Mouse (Mus musculus) spleen, adult 2 months (tissue): ENCODE measurements around the gene Ccdc148. TPM values are rescaled to one million over a fixed set of nuclear protein-coding genes. Genes with fewer than 3 reads are reported as not detected.

ENCODE experiments used
- DNase-seq, 2 experiments: peaks; one replicate each; pipeline versions ENCODE4 v3.0.0 to v3.0.0-alpha.2; 2012 to 2021; ENCODE audit warnings: low spot score in 2 of 2, low read depth in 1 of 2
- H3K27ac ChIP-seq: fragments of 200-500 bp; 2 replicates; pipeline ENCODE4 v1.5.1; 2012; ENCODE audit warnings: low read length, inconsistent platforms; ENCODE audit not compliant: insufficient read depth
- H3K27me3 ChIP-seq: fragments of 200-500 bp; 2 replicates; pipeline ENCODE4 v1.6.1; 2012; ENCODE audit warnings: mild to moderate bottlenecking, moderate library complexity, low read length, inconsistent platforms; ENCODE audit not compliant: control insufficient read depth, insufficient read depth
- H3K36me3 ChIP-seq: fragments of 200-500 bp; 2 replicates; pipeline ENCODE4 v1.6.1; 2012; ENCODE audit warnings: mild to moderate bottlenecking, low read length, inconsistent platforms; ENCODE audit not compliant: control insufficient read depth, insufficient read depth
- H3K4me1 ChIP-seq: fragments of 200-500 bp; 2 replicates; pipeline ENCODE4 v1.6.1; 2011; ENCODE audit warnings: inconsistent platforms; ENCODE audit not compliant: control insufficient read depth, insufficient read depth, insufficient read length
- H3K4me3 ChIP-seq: fragments of 200-500 bp; 2 replicates; pipeline ENCODE4 v1.5.1; 2011; ENCODE audit warnings: mild to moderate bottlenecking, inconsistent platforms; ENCODE audit not compliant: insufficient read depth, insufficient read length; ENCODE audit errors: extremely low read depth
- CTCF ChIP-seq: fragments of 200-500 bp; IDR thresholded peaks from 2 replicates; pipeline ENCODE4 v1.5.1; 2011; ENCODE audit warnings: mild to moderate bottlenecking, inconsistent platforms; ENCODE audit not compliant: insufficient read depth, insufficient read length, insufficient replicate concordance; ENCODE audit errors: extremely low read depth
- POLR2A ChIP-seq: fragments of 200-500 bp; IDR thresholded peaks from 2 replicates; pipeline ENCODE4 v1.6.1; 2011; ENCODE audit warnings: low read depth, low read length, inconsistent platforms
- WGBS: fragments of 180-500 bp; shearing (Covaris S2); methylation state at CpG from one replicate; pipeline ENCODE4 v1.1.7; 2018; 5-methylcytosine and 5-hydroxymethylcytosine counted together
- polyA plus RNA-seq: library from polyadenylated mRNA; depleted of rRNA; stranded (reverse); fragments of >200 nt; gene quantifications from 2 replicates; pipeline ENCODE4 v1.2.3, GENCODE M21; 2012

Gene Ccdc148
- polyA plus RNA-seq, 1 experiment, result 0.34 TPM

DNA sequence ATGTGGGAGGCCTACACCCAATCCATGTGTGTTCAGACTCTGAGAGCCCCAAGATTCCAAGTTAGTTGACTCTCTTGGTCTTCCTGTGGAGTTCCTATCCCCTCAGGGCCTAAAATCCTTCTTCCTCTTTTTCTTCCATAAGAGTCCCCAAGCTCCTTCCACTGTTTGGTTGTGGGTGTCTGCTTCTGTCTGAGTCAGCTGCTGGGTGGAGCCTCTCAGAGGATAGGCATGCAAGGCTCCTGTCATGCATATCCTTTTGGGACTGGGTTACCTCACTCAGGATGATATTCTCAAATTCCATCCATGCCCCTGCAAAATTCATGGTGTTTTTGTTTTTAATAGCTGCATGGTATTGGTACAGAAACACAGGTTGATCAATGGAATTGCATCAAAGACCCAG is 5.1 kb downstream of the Ccdc148 start:
- Histone ChIP-seq H3K27me3 (no peaks in the 10 kb centered on the region), H3K4me3 (no peak overlapping the region), H3K36me3 (no peaks in the 10 kb centered on the region), H3K4me1 (peaks cover 5% of the 10 kb centered on the region; the same call in 1 of the 2 replicates), H3K27ac (no peak overlapping the region)
- TF ChIP-seq POLR2A (no peak), CTCF (no peak)
- no peak for DNase-seq

GRCm38 (mm10) chr2:59131044-59131443 is 29.4 kb downstream of the Ccdc148 start:
- Histone ChIP-seq H3K4me3 (no peak overlapping the region), H3K27me3 (no peaks in the 10 kb centered on the region), H3K4me1 (no peaks in the 10 kb centered on the region), H3K36me3 (no peaks in the 10 kb centered on the region), H3K27ac (no peak overlapping the region)
- DNase-seq, result no peak
- 91% methylated on average over 8 of the region's 8 CpGs for WGBS
- TF ChIP-seq POLR2A (no peak), CTCF (no peak)

DNA sequence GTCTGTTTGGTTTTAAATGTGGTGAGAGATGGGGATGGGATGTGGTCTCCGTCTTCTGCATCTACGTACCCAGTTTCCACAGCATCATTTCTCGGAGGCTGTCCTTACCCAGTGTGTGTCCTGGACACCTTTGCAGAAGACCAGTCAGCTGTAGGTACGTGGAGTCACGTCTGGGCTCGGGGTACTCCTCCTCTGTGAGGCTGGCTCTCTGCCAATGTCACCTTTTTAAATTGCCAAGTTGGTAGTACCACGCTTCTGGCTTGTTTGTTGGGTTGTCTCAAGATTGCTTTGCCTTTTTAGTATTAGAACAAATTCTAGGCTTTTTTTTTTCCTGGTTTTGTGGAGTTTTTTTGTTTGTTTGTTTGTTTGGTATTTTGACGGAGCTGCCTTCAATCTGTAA is 30.7 kb downstream of the Ccdc148 start:
- H3K27ac ChIP-seq, result no peak overlapping the region
- no peaks in the 10 kb centered on the region for H3K27me3 ChIP-seq
- H3K4me1 ChIP-seq, result no peaks in the 10 kb centered on the region
- no peak for TF ChIP-seq POLR2A
- TF ChIP-seq CTCF, result no peak
- WGBS, result 80% methylated on average over 8 of the region's 8 CpGs
- no peaks in the 10 kb centered on the region for H3K36me3 ChIP-seq
- no peak overlapping the region for H3K4me3 ChIP-seq
- DNase-seq, result no peak

DNA sequence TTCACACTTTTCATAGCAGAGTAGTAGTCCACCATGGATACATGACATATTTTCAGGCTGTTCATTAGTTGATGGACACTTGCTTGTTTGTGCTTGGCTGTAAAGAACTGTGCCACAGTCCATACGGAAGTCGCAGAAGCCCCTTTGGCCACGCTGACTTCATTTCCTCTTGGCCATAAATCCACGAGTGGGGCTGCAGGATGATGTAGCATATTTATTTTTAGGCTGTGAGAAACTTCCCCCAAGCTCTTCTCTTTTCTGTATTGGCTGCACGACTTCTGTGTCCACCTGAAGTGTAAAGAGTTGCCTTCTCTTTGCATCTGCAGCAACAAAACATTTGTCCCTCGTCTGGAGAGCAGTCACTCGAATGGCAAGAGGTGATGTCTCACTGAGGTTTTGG is 31.5 kb downstream of the Ccdc148 start:
- H3K27me3 ChIP-seq, result no peaks in the 10 kb centered on the region
- DNase-seq, result no peak
- H3K4me3 ChIP-seq, result no peak overlapping the region
- no peak overlapping the region for H3K27ac ChIP-seq
- 17% methylated on average over 7 of the region's 7 CpGs for WGBS
- no peaks in the 10 kb centered on the region for H3K4me1 ChIP-seq
- H3K36me3 ChIP-seq, result no peaks in the 10 kb centered on the region
- TF ChIP-seq CTCF (no peak), POLR2A (no peak)

DNA sequence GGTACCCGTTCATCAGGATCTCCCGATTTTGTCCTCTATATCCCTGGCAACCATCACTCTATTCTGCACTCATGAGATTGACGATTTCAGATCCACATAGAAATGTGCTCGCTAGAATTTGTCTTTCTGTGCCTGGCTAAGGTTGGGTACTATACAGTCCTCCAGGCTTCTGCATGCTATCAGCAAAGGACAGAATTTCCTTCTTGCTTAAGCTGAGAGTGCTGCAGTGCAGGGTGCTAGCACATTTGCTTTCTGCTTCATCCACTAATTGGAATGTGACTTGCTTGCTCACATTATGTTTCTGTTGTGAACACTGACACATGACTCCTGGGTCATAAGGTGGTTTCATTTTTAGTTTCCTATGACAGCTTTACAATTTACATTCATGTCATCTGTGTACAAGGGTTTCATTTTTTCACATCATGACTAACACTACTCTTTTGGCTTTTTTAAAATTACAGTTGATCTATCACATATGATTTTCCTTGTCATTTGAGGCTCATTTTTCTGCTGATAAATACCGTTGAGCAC is 104.8 kb downstream of the Ccdc148 start:
- no peaks in the 10 kb centered on the region for H3K4me1 ChIP-seq
- no peaks in the 10 kb centered on the region for H3K27me3 ChIP-seq
- H3K4me3 ChIP-seq, result no peak overlapping the region
- TF ChIP-seq POLR2A (no peak), CTCF (no peak)
- no peak for DNase-seq
- no peak overlapping the region for H3K27ac ChIP-seq
- 79% methylated on average over 5 of the region's 5 CpGs for WGBS
- H3K36me3 ChIP-seq, result no peaks in the 10 kb centered on the region

DNA sequence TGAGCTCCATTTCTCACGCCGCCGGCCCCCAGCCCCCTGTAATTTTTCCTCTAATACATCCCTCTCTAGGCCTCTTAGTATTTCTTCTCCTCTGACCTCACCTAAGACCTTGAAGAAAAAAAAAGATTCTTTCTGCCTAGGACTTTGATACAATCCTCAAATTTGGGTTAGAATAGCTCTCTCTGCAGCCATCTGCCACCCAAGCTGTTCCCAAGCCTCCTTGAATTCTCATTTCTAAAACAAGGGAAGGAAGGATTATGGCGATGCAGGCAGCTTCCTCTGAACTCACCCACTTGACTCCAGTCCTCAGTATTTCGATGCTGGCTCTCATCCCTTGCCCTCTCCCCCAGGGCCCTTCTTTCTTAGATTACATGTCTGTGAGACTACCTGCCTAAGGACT is 106.1 kb downstream of the Ccdc148 start:
- no peaks in the 10 kb centered on the region for H3K36me3 ChIP-seq
- DNase-seq, result no peak
- no peaks in the 10 kb centered on the region for H3K4me1 ChIP-seq
- H3K4me3 ChIP-seq, result no peak overlapping the region
- 87% methylated on average over 5 of the region's 5 CpGs for WGBS
- H3K27me3 ChIP-seq, result no peaks in the 10 kb centered on the region
- H3K27ac ChIP-seq, result no peak overlapping the region
- no peak for TF ChIP-seq POLR2A
- TF ChIP-seq CTCF, result no peak

DNA sequence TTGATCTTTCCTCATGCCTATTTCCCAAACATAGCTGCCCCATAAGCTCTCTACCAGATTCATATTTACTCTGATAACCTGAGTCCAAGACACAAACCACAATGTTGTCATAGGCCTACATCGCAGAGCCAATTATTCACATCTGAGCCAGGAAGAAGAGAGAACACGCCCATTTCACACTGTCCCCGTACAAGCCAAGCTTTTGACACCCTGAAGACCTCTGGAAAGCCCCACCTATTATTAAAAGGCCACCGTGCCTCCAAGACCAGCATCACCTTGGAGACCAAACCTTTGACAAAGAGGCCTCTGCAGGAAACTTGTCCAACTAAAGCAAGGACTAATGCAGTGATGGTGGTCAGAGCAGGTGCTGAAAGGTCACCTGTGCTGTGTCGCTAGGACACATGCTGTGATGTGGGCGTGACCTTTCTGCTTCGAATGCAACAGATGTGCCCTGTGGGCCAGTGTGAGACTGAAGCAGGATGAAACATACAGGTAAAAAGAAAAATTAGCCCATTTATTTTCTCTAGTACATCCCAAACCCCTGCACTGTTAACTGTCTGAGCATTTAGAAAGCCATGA is 106.9 kb downstream of the Ccdc148 start:
- DNase-seq, result no peak
- TF ChIP-seq POLR2A (no peak), CTCF (no peak)
- 81% methylated on average over 7 of the region's 7 CpGs for WGBS
- Histone ChIP-seq H3K4me1 (no peaks in the 10 kb centered on the region), H3K4me3 (no peak overlapping the region), H3K27ac (no peak overlapping the region), H3K27me3 (no peaks in the 10 kb centered on the region), H3K36me3 (no peaks in the 10 kb centered on the region)
